Mouse (Mus musculus) spleen, adult 2 months (tissue): ENCODE data around the gene Oit3. TPM values are rescaled to one million over a fixed set of nuclear protein-coding genes. Genes with fewer than 3 reads are reported as not detected.
A peak's percentile ranks its signal among the peaks of the same experiment; 100 is the strongest.

ENCODE experiments used
- DNase-seq, 2 experiments: peaks; one replicate each; pipeline versions ENCODE4 v3.0.0 to v3.0.0-alpha.2; 2012 to 2021; ENCODE audit warnings: low spot score in 2 of 2, low read depth in 1 of 2
- H3K27ac ChIP-seq: fragments of 200-500 bp; 2 replicates; pipeline ENCODE4 v1.5.1; 2012; ENCODE audit warnings: low read length, inconsistent platforms; ENCODE audit not compliant: insufficient read depth
- H3K27me3 ChIP-seq: fragments of 200-500 bp; 2 replicates; pipeline ENCODE4 v1.6.1; 2012; ENCODE audit warnings: mild to moderate bottlenecking, moderate library complexity, low read length, inconsistent platforms; ENCODE audit not compliant: control insufficient read depth, insufficient read depth
- H3K36me3 ChIP-seq: fragments of 200-500 bp; 2 replicates; pipeline ENCODE4 v1.6.1; 2012; ENCODE audit warnings: mild to moderate bottlenecking, low read length, inconsistent platforms; ENCODE audit not compliant: control insufficient read depth, insufficient read depth
- H3K4me1 ChIP-seq: fragments of 200-500 bp; 2 replicates; pipeline ENCODE4 v1.6.1; 2011; ENCODE audit warnings: inconsistent platforms; ENCODE audit not compliant: control insufficient read depth, insufficient read depth, insufficient read length
- H3K4me3 ChIP-seq: fragments of 200-500 bp; 2 replicates; pipeline ENCODE4 v1.5.1; 2011; ENCODE audit warnings: mild to moderate bottlenecking, inconsistent platforms; ENCODE audit not compliant: insufficient read depth, insufficient read length; ENCODE audit errors: extremely low read depth
- CTCF ChIP-seq: fragments of 200-500 bp; IDR thresholded peaks from 2 replicates; pipeline ENCODE4 v1.5.1; 2011; ENCODE audit warnings: mild to moderate bottlenecking, inconsistent platforms; ENCODE audit not compliant: insufficient read depth, insufficient read length, insufficient replicate concordance; ENCODE audit errors: extremely low read depth
- POLR2A ChIP-seq: fragments of 200-500 bp; IDR thresholded peaks from 2 replicates; pipeline ENCODE4 v1.6.1; 2011; ENCODE audit warnings: low read depth, low read length, inconsistent platforms
- WGBS: fragments of 180-500 bp; shearing (Covaris S2); methylation state at CpG from one replicate; pipeline ENCODE4 v1.1.7; 2018; 5-methylcytosine and 5-hydroxymethylcytosine counted together
- polyA plus RNA-seq: library from polyadenylated mRNA; depleted of rRNA; stranded (reverse); fragments of >200 nt; gene quantifications from 2 replicates; pipeline ENCODE4 v1.2.3, GENCODE M21; 2012

Gene Oit3
- polyA plus RNA-seq, 1 experiment = 5.2 TPM

GRCm38 (mm10) chr10:59467297-59467696, 25.7 kb upstream of the Oit3 start:
- Histone ChIP-seq H3K4me3 (no peak overlapping the region), H3K27me3 (no peaks in the 10 kb centered on the region), H3K4me1 (no peaks in the 10 kb centered on the region), H3K36me3 (peaks cover 5% of the 10 kb centered on the region), H3K27ac (no peak overlapping the region)
- TF ChIP-seq POLR2A (no peak), CTCF (no peak)
- DNase-seq = no peak
- 91% methylated on average over 12 of the region's 12 CpGs for WGBS

- Histone ChIP-seq H3K4me1 (no peaks in the 10 kb centered on the region), H3K4me3 (no peak overlapping the region), H3K27me3 (no peaks in the 10 kb centered on the region), H3K27ac (no peak overlapping the region), H3K36me3 (peaks cover 5% of the 10 kb centered on the region)
- DNase-seq = no peak
- 96% methylated on average over 4 of the region's 4 CpGs for WGBS
- TF ChIP-seq CTCF (no peak), POLR2A (no peak)
Measured at GRCm38 (mm10) chr10:59466626-59467025, 25.0 kb upstream of the Oit3 start.

- H3K27me3 ChIP-seq = no peaks in the 10 kb centered on the region
- TF ChIP-seq POLR2A (no peak), CTCF (no peak)
- 93% methylated on average over 3 of the region's 3 CpGs for WGBS
Measured at GRCm38 (mm10) chr10:59465546-59465945, 24.0 kb upstream of the Oit3 start.

GRCm38 (mm10) chr10:59462307-59462706, 20.7 kb upstream of the Oit3 start:
- Histone ChIP-seq H3K4me1 (no peaks in the 10 kb centered on the region), H3K36me3 (peaks cover 5% of the 10 kb centered on the region), H3K27me3 (no peaks in the 10 kb centered on the region), H3K27ac (no peak overlapping the region), H3K4me3 (no peak overlapping the region)
- TF ChIP-seq POLR2A = no peak
- no peak for TF ChIP-seq CTCF
- 95% methylated on average over 6 of the region's 6 CpGs for WGBS
- DNase-seq = no peak

More at GRCm38 (mm10) chr10:59465546-59465945, 24.0 kb upstream of the Oit3 start:
- H3K4me3 ChIP-seq = no peak overlapping the region
- H3K4me1 ChIP-seq = no peaks in the 10 kb centered on the region
- no peak for DNase-seq
- H3K36me3 ChIP-seq = peaks cover 5% of the 10 kb centered on the region
- H3K27ac ChIP-seq = no peak overlapping the region

- no peaks in the 10 kb centered on the region for H3K36me3 ChIP-seq
Measured at GRCm38 (mm10) chr10:59459767-59460166, 18.2 kb upstream of the Oit3 start.

GRCm38 (mm10) chr10:59454631-59455030, 13.1 kb upstream of the Oit3 start:
- 94% methylated on average over 15 of the region's 15 CpGs for WGBS
- Histone ChIP-seq H3K27ac (no peak overlapping the region), H3K4me1 (no peaks in the 10 kb centered on the region), H3K36me3 (peaks cover 4% of the 10 kb centered on the region; the same call in 1 of the 2 replicates), H3K27me3 (no peaks in the 10 kb centered on the region), H3K4me3 (no peak overlapping the region)
- DNase-seq = no peak
- TF ChIP-seq POLR2A (no peak), CTCF (no peak)

More at GRCm38 (mm10) chr10:59459767-59460166, 18.2 kb upstream of the Oit3 start:
- Histone ChIP-seq H3K4me3 (no peak overlapping the region), H3K4me1 (no peaks in the 10 kb centered on the region), H3K27ac (no peak overlapping the region), H3K27me3 (no peaks in the 10 kb centered on the region)
- 88% methylated on average over 12 of the region's 12 CpGs for WGBS
- DNase-seq = no peak
- TF ChIP-seq POLR2A = no peak
- TF ChIP-seq CTCF = no peak

GRCm38 (mm10) chr10:59451839-59452238, 10.3 kb upstream of the Oit3 start:
- Histone ChIP-seq H3K36me3 (peaks cover 4% of the 10 kb centered on the region; the same call in 1 of the 2 replicates), H3K27me3 (no peaks in the 10 kb centered on the region), H3K4me1 (no peaks in the 10 kb centered on the region), H3K27ac (no peak overlapping the region), H3K4me3 (no peak overlapping the region)
- WGBS = 77% methylated on average over 5 of the region's 5 CpGs
- no peak for DNase-seq
- TF ChIP-seq CTCF (peak; percentile 11; the same call in 1 of the 2 replicates), POLR2A (no peak)

GRCm38 (mm10) chr10:59447546-59447945, 6.0 kb upstream of the Oit3 start:
- H3K4me1 ChIP-seq = no peaks in the 10 kb centered on the region
- no peak overlapping the region for H3K27ac ChIP-seq
- DNase-seq = no peak
- TF ChIP-seq CTCF (no peak), POLR2A (no peak)
- H3K27me3 ChIP-seq = no peaks in the 10 kb centered on the region
- H3K4me3 ChIP-seq = no peak overlapping the region
- peaks cover 2% of the 10 kb centered on the region; the same call in 1 of the 2 replicates for H3K36me3 ChIP-seq
- 88% methylated on average over 9 of the region's 9 CpGs for WGBS
